Mouse (Mus musculus) ovary, adult 18-20 months (tissue): ENCODE measurements around the gene Wdr25.

Experiments
- DNase-seq: peaks from one replicate; pipeline ENCODE4 v3.0.0; 2022; ENCODE audit warnings: low spot score, mixed read lengths

Wdr25 gene

DNA sequence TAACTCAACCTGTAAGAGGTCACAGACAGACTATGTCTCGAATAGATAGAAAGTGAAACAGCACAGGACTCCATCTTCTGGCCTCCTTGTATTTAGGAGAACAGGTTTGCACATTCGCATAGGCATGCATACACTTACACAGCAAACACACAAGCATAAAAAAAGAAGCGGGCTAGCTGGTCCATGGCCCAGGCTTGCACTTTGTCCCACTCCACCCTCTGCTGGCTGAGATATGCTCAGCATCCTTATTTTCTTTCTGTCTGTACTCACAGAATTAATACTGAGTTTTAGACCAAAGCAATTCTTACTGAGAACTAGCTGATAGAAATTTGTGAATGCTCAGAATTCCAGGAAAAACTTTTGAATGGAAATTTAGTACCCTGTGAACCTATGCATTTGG lies 2.6 kb downstream of the Wdr25 start:
- DNase-seq, result no peak

DNA sequence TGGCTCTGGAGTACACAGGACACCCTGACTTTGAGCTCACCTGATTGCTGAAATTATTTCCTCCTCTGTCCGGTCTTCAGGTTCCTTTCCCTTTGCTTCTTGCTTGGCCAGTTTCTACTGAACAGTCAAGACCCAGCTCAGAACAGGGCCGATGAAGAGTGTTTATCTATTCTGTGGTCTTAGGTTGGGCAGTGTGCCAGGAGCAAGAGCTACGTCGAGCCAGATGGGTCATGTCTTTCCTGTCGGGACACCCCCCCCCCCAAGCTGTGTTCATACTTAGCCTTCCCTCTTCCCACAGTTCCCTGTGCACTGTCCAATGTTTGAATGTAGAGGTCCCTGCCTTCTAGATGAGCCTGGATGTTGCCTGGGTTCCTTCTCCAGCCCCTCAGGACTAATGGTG lies 7.9 kb downstream of the Wdr25 start:
- DNase-seq, result no peak

DNA sequence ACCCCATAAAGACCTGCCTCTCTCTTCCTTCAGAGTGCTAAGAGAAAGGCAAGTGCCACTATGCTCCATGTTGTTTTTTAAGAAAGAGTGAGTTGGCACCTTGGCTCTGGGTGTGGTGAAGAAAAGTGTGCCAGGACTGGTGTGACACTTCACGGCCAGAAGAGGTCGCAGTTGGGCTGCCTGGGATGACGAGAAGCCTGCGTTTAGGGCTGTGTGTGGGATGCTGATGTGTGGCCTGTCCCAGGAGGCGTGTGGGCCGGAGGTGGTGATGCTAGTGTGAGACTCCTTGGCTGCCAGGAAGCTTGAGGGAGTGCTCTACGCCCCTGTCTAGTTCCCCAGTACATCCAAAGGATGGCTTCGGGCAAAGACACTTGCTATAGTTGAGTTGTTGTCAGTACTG lies 9.5 kb downstream of the Wdr25 start:
- DNase-seq, result no peak

DNA sequence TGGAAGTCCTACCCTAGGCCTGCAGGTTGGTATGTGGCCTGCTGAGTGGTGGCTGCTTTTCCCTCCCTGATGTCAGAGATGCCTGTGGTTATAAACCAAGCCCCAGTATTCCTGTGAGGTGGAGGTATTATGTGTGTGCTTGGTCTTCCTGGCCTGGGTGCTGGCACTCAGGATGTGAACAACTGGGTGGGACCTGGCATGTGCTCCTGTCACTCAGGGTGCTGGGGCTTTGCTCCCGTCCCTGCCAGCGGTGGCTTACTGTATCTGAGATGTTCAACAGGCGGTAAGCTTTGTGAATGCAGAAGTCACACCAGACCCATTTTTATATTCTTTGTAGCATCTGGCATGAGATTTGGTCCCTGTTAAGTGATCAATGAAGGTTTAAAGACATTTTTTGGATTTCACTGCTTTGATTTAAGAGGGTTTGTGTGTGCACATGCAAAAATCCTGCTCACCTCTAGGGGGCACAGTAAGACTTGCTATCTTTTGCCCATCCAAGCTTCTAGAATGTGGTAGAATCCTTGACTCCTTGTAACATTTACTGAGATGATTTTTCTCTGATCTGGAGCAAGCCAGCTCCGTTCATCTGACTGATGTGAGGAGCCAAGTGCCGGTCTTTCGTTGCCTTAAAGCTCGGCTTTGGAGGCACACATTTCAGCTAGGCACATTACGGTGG lies 10.3 kb downstream of the Wdr25 start:
- no peak for DNase-seq

DNA sequence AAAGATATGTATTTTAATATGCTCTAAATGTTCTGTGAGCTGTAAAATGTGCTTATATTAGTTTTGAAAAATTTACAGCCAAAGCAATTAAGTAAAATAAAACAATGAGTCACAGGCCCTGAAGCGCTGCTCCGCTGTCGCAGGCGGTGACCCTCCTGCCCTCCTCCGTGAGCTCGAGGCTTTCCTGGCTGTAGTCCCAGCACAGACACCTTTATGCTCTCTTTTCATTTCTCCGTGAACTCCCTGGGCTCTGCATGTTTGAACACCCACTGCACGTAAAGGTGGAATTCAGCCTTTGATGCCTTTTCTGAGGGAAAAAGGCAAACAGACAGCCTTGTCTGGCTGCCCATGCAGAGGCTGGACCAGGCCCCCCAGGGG lies 10.8 kb downstream of the Wdr25 start:
- DNase-seq, result no peak

DNA sequence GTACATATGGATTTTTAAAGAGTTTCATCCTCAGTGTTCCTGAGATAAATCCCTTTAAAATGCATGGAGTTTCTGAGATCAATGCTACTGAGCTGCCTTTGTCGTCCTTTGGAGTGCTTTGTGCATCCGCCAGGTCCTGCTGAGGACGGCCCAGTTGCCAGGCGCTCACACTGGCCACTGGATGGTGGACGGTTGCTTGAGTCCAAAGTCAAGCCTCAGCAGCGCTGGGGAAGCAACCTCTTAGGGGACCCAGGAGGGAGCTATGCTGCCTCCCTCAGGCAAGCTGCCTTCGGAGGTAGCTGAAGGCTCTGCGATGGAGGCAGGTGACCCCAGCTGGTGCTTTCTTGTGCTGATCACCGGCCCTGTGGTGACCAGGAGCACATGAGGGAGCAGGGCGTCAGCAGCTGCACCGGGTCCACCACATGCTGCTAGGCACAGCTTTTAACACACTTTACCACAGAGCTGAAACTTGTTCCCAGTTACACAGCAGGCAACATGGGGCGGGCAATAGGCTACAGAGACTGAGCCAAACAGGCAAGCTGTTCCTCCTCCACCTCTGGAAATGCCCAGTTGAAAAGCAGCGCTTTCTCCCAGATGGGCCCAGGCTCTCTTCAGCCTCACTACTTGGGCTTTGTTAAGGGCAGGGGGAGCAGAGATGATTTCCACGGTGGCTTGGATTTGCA lies 12.3 kb downstream of the Wdr25 start:
- no peak for DNase-seq

DNA sequence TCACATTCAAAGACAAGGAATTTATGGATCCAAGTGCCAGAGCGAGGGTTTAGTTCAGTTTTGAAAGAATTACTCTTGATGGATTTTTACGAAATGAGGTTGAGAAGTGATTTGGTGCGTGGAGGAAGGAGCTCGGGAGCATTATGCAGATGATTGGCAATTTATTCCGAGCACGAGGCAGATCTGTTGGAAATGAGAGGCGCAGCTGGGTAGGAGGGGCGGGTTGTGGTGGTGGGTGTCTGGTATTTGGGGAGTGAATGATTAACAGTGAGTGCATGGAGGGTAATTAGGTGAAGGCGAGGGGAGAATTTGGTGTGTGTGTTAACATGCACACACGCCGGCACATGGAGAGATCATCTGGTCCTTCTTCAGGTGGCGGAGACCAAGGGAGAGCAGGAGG lies 13.0 kb downstream of the Wdr25 start:
- DNase-seq, result no peak

DNA sequence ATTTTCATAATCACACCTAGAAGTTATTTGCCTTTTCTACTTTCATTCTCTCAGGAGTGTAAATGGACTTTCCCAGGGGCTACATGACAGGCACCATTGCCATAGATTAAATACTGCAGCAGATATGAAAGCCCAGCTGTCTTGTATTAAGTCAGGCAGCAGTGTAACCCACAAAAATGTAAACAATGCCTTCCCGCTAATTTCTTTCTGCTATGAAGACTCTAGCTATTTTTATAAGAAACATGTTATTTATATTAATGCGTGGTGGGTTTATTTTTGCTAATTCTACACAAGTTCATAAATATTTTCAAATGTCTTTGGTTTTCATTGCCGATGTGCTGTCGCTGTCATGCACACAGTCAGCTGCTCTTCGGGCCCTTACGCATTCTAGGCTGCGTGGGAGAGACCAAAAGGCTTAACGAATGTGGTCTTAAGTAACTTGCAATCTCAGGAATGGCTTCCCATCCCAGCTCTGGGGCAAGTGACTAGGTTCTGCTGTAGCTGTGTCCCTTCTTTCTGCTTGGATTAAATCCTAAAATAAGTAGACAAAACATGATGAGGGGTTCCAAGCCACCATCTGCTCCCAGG lies 16.5 kb downstream of the Wdr25 start:
- no peak for DNase-seq

DNA sequence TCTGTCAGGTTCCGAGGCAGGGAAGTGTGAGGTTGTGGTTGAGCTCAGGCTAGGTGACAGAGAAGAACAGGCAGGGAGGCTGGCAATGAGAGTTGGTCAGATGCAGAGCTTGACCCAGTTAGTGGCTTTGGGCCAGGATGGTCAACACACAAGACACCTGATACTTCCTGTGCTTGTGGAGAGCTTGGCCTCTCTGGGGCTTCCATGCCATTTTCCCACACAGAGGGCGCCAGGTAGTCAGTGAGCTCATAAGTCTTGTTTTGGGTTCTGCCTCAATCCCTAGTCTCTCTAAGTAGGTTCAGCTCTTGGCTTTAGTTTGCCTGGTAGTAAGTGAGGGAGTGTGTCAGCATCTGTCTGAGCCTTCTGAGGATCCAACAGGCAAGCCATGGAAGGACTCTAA lies 19.0 kb downstream of the Wdr25 start:
- no peak for DNase-seq

DNA sequence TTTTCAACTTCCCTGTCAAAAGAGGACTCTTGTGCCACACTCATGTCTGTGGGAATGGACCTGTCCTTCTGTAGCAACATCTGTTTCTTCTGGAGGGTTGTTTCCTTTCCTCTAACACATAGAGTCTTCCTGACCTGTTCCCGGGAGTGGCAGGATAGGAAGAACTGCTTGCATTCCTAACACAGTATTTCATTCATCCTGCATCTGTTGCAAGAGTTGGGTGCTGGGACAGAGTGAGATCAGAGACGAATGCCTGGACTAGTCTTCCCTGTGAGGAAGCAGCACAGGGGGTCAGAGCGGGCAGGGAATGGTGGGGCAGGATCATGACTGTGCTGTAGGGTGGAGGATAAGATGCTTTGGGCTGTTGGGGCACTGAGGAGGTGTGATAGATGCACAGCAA lies 20.8 kb downstream of the Wdr25 start:
- no peak for DNase-seq

DNA sequence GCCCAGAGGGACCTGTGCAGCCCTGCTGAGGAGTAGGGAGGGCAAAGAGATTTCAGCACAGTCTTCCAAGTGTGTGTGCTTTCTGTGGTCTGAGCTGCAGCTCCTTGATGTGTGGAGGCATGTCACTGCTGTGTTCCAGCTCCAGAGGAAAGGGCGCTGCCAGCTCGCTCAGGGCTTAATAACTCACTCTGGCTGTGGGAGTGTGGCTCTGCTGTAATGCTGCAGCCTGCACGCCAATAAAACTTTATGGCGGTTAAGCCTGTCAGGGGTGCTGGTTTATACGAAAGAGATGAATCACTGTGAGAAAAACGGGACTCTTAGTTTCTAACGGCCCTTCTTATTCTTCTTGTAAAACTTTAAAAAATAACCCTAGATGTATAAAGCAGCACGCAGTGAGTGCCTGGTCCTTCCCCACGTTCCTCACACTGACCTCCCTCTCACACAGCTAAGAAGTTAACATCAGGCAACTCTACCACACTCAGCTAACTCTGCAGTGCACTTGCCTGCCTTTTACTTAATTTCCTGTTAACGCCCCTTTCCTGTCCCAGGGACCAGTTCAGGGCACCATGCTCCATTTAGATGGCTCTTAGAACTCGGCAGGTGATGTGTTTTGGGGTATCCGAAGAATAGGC lies 21.4 kb downstream of the Wdr25 start:
- DNase-seq, result no peak

DNA sequence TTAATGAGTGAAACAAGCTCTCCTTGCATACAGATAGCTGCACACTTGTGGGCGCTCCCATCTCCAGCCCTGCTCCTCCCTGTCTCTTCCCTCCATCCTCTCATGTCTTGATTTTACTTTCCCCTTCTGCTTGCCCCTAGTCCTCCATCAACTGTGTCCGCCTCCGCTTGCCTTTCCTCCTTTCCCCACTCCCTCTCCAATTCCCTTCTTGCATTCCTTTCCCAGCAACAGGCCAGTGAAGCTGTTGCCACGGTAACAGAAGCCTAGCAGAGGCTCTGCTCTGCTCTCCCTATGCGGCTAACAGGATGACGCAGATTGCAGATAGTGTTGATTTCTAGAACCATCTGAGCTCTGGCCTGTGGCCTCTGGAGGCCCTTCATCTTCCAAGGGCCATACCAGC lies 22.5 kb downstream of the Wdr25 start:
- no peak for DNase-seq

DNA sequence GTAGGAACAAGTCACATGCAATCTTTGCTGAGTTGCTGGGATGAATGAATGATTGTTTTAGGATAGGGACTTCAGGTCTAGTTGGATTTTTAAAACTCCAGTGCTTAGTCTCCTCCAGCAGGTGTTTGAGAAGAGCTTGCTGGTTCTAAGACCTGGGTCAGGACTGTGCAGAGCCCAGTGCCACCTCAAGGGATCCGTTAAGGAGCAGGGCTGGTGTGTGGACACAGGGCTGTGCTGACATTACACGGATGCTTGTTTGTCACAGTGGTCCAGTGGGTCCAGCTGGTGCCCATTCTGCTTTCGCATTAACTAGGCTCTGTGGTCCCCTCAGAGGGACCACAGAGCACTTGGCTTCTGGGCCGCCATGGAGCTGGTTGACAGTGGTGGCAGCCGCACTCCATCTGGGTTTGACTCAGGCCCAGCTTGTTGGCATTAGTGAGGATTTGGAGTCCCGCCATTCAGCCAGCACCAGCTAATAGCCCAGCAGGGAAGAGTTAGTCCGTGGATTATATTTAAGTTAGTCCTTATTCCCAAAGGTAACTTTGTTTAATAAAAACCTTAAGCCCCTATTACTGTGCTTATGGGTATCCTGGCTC lies 23.1 kb downstream of the Wdr25 start:
- DNase-seq, result no peak

DNA sequence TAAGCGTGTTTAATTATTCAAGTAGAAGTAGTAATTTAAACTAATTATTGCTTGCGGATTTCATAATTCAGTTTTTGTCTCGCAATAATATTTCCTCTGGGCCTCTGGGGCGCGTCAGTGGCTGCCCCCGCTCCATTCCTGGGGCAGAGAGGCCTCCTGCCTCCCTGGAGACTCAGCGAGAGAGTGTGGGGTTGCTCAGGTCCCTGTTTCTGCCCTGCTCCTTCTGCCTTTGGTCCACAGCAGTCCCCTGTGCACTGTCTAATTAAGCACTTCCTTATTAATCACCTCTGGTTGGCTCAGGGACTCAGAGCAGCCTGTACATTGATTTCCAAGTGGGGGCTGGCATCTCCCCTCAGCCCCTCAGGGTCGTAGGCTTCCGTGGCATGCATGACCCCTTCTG lies 24.1 kb downstream of the Wdr25 start:
- no peak for DNase-seq

DNA sequence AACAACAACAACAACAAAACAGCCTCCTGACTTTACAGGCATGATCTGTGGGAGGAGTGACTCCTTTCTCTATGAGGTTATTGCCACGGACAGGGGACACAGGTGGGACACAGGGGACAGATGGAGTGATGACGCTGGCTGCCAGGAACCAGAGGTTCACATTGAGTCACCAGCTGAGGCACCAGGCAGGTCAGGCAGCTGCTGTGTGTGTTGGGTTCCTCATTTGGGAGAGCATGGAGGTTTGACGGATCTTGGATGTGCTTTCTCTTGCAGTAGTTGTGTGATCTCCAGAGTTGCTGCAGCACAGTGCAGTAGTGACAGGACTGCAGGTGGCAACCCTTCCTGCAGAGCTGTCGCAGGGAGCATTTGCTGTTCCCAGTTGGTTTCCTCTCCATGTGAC lies 25.3 kb downstream of the Wdr25 start:
- no peak for DNase-seq

DNA sequence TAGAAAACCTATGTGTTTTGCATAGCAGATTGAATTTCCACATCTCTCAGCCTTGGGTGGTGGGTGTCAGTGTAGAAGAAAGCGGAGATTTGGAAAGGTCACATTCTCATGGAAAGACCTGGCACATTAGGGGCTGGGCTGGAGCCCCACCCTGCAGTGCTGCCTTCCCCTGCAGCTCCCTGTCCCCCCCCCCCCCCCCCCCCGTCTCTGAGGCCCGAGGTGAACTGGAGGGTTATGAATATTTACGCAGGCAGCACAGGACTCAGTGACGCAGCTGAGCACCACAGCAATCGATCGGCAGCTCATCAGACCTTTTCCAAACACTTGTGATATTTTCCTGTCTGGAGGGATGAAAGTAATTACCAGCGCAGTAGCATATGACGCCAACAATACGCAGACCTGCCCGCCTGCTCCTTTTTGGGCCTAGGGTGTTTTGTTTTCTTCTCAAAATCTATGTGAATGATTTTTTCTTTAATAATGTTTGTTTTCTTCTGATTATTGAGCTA lies 33.2 kb downstream of the Wdr25 start:
- DNase-seq, result no peak

DNA sequence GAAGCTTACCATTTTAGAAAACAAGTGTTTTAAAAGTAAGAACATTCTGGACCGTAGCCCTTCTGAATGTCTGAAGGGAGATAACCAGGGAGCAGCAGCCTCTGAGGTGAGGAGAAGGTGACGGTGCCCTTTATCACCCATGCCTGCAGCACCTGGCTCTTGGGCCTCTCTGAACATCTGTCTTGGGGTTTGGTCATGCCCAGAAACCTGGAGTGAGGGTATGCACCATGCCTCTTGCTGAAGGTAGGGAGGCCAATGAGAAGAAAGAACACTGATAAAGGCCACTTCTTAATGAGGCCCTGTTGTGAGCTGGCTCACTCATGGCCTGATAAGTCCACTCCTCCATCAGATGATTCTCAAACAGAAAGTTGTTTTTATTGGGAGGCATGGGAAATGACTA lies 34.8 kb downstream of the Wdr25 start:
- no peak for DNase-seq

DNA sequence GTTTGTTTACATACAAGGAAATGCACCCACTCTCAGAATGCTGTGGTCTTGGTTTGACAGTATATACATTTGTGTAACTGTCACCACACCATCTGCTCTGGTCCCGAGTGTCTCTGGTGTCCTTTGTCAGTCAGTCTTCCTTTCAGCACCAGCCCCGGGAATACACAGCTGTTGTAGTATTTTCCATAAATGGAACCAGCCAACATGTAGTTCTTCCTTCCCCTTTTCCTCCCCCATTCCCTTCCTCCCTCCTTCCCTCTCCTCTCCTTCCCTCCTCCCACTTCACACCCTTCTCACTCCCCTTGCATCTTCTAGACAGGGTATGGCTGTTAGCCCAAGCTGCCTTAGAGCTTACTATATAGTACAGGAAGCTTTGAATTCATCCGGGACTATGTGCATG lies 36.0 kb downstream of the Wdr25 start:
- no peak for DNase-seq

DNA sequence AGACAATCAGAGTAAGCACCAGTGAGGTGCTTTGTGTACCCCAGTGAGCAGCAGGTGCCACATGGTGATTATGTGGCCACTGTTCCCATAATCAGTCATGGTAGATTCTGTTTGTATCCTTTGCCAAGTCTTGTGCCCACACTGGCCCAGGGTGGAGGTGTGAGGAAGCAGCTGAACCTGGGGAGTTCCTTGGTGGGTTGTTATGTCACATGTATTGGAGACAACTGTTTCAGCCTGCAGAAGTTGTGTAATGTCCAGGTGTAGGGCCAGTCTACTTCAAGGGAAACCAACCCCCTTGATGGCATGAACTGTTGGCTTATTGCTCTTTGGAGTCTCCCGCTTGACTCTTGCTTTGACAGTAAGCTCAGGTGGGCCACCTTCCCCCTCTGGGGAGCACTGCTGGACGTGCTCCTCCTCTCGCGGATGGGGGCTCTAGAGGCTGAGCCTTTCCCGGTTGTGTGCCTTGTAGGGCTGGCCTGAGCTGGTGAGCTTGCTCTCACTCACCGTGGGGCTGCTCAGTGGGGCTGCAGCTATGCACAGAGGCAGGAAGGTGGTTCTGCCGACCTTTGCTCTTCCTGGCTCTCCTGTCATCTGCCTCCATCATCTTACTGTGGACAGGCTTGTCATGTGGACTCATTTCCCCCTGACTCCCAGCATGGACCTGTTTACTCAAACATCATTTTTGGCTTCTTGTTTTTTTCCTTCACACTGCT lies 38.1 kb downstream of the Wdr25 start:
- no peak for DNase-seq

DNA sequence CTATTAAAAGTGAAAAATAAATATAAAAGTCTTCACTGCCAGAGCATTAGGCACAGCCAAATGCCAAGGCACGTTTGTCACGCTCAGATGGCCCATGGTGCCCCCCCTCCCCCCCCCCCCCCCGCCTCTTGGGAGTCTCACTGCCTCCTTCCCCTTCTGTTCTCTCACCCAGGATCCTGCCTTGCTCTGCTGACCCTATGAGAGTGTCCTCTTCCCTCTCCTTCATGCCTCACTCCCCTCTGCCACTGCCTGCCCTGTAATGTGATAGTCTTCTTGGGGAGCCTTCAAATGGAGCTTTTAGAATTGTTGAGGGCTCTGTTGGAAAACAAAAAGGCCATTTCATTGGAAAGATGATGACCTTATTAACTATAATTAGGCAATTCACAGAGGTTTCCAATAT lies 38.7 kb downstream of the Wdr25 start:
- no peak for DNase-seq

DNA sequence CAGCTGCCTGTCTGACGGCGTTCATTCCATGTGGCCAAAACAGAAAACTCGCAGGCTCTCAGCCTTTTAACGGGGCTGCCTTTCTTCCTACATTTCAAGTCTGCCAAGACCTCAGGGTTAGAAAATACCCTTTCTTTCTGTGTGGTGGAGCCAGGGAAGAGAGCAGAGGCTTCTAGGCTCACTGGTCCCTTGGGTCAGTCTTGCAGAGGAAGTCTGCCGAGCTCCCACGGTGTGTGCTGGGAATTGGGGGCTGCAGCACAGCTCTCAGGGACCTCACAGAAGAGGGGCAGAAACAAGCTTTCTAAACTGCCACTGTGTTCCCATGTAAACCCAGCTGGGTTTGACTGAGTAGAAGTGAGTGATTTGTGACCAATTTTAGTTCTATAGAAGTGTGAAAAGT lies 40.8 kb downstream of the Wdr25 start:
- no peak for DNase-seq

DNA sequence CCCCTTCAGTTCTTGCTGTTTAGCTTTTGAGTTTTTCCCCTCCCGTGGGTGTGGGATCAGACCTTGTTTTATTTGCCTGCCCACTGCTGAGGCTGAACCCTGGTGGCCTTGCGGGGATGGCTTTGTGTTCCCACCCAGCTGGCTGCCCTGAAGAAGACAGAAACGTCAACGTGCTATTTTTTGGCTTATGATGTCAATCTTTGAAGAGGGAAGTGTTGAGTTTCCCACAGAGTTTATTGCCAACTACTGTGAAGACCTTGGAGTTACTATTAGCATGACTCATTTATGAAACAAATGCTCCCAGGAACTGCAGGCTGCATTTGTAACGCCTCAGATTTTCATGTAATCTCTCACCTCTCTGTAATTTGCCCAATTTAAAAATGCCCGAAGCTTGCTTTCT lies 43.4 kb downstream of the Wdr25 start:
- DNase-seq, result no peak
